Mouse (Mus musculus): ENCODE data around the gene Mobp.

Gene Mobp

DNA sequence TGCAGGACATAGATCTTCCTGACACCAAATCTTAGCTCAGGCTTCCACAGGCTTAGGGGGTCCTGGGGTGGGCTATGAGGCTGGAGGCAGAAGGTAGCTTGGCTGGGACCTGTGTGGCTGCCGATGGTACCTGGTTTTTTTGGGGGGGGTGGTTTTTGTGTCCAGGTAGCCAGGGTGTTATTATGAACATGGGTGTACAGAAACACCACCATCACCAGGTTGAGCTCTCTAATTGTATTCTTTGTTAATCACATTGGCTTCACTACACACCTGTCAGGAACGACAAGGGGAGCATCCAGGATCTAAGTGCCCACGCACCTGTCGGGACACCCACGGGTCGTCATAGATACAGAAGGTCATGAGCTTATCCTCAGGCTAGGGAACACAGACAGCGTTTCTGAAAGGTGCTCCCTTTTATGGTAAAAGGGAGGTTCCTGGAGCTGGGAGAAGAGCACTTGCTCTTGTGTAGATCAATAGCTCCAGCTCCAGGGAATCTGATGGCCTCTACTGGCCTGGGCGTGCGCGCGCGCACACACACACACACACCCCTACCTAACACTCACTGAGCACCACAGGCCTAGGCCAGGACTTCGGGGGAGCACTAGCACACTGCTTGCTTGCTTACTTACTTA is 14.9 kb upstream of the Mobp start:
- DNase-seq (ENCODE audit: extremely low read depth, low read depth) = no peak

DNA sequence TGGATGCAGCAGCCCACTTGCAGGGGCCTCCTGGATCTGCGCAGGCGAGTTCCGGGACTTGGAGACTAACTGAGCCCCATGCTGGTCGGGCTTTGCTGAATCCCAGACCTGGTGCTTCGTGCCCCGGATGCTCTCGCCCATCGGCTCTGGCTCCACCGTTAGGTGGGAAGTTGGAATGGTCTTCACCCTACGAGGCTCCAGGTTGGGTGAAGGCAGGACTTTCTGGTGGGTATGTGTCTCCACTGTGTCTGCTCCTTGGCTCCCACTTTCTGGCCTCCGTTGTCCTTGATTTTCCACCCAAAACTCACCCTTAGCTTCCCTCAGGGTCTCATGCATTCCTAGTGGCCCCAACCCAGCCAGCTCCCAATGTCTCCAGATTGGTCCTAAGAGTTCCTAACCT is 14.1 kb upstream of the Mobp start:
- no peak for DNase-seq (ENCODE audit: extremely low read depth, low read depth)

DNA sequence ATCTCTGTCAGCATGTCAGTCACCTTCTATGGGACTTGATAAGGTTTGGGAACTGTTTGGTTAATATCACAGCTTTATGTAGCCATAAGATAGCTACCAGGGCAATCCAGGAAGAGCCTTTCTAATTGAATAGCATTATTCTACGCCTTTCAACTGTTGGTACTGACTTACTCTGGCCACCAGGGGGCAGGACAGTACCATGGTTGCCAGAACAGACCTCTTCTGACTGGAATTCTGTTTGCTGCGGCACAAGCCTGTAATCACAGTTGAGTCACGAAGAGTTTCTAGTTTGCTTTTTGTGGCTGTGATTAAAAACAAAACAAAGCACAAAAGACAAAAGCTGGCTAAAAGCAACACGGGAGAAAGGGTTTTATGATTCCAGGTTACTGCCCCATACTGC is 8.9 kb upstream of the Mobp start:
- no peak for DNase-seq (ENCODE audit: extremely low read depth, low read depth)

DNA sequence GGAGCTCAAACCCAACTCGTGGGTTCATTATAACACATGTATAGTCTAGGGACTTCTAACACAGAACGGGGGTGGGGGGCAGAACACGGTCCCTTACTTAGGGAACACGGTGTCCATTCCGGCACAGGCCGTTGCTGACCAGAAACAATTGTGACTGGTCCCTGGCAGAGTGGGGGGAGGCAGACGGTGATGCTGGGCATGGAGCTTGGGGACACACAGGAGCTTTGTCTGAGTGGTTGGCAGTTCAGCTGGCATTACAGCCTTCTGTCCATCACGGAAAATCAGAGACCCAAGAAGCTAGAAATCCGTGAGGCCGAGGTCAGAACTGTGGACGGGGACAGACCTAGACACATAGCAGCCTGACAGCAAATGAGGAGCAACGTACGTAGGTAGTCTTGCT is 5.0 kb upstream of the Mobp start:
- DNase-seq (ENCODE audit: extremely low read depth, low read depth) = no peak

DNA sequence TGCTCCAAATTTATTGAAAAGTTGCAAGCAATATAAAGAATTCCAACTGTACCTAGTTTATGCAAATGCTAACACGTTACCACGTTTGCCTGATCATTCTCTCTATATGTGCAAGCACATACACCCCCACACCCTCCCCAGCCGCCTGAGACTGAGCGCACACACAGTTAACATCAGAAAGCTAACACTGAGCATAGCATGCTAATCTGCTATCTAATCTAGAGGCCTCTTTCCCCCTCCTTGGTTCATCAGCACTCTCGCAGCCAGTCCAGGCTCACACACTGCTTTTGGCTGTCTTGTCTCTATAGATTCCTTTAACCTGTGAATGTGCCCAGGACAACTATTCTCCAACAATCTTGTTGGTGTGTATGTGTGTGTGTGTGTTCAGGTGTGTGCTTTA is 1.6 kb downstream of the Mobp start:
- DNase-seq (ENCODE audit: extremely low read depth, low read depth) = no peak

DNA sequence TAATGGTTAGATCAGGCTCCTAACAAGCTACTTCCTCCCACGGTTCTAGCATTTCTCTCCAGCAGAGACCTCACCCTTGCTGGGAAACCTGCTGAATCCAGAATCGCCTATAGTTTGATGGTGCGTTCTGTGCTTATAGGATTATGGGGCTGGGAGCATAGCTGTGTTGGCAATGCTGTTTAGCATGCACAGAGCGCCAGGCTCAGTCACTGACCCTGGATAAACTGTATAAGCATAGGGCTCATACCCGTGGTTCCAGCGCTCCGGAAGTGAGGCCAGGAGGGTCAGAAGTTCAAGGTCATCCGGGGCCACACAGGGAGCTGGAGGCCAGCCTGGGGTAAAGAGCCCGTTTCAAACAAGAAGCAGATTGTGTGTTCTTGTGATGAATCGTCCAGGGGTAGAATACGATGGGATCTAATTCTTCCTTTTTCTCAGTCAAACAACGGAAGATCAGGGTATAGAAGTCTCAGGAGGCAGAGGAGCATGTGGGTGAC is 2.4 kb downstream of the Mobp start:
- DNase-seq (ENCODE audit: extremely low read depth, low read depth) = no peak

DNA sequence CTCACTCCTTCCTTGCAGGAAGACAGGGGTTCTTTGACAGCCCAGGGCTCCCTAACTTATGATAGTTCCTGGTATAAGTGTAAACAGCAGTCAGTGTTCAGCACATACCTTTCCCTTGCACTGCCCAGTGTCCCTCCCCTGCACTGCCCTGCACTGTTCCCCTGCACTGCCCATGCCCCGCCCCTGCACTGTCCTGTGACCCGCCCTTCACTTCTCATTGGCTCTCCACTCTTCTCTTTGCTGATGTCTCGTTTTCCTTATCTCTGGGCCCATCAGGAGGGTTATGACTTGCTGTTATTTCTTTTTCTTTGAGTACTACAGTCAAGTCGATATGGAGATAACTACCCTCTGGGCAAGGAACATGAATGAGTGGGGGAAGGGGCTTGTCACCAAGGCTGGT is 8.5 kb downstream of the Mobp start:
- no peak for DNase-seq (ENCODE audit: extremely low read depth, low read depth)

DNA sequence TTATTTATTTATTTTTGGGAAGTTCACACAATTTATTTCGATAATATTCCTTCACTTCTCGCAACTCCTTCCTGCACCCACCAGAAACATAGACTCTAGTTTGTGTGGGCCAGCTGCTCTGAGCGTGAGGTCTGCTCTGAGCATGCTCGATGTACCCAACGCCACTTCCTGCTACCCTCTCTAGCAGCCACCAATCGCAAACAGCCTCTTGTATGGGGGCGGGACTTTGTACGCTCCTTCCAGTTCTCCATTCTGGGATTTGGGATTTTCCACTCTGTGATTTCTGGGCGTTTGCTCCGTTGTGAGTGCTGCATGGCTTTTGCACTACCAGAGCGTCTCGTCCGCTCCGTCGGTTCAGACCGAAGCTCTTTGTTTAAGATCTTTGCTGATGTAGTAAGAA is 14.4 kb downstream of the Mobp start:
- no peak for DNase-seq (ENCODE audit: extremely low read depth, low read depth)

DNA sequence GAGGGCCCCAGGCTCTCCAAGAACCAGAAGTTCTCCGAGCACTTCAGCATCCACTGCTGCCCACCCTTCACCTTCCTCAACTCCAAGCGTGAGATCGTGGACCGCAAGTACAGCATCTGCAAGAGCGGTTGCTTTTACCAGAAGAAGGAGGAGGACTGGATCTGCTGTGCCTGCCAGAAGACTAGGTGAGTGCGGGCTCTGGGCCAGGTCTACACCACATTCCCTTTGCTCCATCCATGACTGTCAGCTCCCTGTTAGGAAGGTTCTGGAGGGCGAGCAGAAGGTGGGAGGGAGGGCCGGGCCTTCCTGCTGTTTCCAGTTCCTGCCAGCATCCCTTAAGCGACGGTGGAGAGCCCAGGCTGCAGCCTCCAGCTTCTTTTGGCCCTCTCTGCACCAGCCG is 18.3 kb downstream of the Mobp start:
- no peak for DNase-seq (ENCODE audit: extremely low read depth, low read depth)

DNA sequence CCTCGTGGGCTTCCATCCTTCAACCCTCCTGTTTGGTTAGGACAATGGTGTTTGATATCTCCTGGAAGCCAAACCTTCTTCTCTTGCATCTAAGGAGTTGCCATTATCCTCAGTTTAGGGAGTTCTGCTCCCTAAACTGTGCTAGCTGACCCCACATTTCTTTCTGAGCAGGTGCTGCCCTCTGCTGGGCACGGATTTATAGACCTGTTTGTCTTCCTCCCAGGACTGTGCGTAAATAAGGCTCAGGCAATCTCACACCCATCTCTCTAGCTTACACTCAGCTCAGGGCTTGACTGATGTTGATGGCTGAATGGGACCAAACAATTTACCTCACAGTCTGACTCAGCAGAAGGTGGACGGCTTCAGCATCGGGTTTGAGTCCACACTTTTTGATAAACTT is 21.8 kb downstream of the Mobp start:
- peak; percentile 16 for DNase-seq (ENCODE audit: extremely low read depth, low read depth)

DNA sequence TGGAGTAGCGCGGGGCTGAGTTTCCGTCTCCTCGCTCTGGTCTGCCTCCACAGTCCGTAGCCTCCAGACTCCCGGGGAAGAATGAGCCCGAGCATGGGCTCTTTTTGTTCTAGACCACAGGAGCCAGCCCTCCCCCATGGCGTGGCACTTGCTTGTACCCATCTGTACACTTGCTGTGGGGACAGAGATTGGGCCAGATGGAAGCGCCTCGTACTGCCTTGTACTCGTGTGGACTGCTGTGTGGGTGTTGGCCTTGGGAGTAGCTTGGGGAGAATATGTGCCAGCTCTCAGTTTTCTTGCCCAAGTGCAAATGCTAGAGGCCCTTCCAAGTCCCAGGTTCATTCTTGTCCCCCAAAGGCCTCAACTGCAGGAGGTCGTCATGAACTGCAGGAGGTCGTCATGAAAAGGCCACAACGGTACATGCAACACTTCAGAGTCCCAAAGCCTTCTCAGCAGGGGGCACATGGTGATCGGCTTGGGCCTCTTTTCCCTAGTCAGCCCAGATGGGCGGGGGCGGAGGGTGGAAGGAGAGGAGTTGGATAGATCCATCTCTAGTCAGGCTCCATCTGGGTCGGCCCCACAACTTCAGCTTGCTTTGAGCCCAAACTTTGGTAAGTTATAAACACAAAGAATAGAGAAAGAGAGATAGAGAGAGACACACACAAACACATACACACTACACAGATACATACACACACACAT is 25.1 kb downstream of the Mobp start:
- DNase-seq (ENCODE audit: extremely low read depth, low read depth) = no peak

DNA sequence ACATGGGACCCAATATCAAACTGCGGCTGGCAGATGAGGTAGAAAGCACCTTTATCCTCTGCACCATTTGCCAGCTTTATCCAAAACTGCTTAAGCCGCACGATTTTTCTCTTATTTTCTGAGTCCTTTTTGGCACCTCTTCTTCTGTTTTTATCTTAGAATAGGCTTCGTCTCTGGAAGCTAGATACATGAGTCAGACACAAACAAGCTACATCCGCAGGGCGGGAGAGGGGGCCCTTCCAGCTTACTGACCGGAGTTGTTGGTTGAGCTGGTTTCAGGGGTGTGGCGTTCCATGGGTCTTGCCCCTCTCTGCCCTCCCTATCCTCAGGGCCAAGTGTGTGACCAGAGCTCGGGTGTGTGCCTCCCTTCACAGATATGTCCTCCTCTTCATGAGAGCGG is 29.3 kb downstream of the Mobp start:
- DNase-seq (ENCODE audit: extremely low read depth, low read depth) = no peak

DNA sequence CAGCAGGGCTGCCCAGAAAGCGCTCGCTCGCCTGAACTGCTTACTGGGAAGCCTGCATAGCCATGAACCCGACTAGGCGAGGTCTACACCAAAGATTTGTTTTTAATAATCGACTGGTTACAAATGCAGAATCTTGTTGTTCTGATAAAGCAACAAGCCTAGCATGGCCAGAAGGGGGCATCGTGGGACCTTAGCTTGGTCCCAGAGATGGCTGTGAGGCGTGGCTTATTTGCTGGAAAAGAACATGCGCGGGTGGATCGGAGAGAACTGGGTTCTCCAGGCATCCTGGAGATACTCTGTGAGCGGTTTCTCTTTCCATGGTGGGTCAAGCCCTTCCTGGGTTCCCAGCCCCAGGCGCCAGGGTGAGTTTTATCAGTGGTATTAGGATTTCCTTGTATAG is 35.0 kb downstream of the Mobp start:
- peak; percentile 17 for DNase-seq (ENCODE audit: extremely low read depth, low read depth)

DNA sequence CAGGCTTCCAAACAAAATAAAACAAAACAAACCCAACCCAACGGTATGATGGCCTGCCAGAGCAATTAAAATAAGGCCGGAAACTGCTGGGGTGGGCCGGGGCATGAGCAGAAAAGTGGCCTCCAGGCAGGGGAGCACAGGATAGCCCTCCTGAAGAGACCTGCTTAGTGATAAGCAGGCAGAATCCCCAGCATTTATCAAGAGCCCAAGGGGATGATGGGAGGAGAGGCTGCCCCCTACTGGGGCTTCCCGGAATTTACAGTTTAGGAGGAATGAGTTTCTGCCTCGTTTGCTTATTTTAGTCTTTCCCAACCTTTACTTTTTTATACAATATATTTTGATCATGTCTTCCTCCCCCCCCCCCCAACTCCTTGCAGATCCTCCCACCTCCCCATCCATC is 37.3 kb downstream of the Mobp start:
- no peak for DNase-seq (ENCODE audit: extremely low read depth, low read depth)

DNA sequence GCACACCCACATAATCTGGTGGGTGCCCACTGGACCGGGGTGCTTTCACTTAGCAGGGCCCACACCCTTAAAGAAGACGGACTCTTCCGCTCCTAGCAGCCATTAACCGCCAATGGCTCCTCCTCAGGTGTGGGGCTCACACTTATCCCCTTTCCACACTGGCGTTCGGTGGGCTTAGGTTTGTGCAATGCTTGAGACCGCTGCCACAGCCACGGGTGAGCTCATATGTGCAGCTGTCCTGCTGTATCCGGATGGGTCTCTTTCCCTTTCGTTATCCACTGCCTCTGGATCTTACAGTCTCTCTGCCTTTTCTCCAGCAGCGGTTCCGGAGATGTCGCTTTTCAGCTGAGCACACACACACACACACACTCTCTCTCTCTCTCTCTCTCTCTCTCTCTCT is 41.4 kb downstream of the Mobp start:
- no peak for DNase-seq (ENCODE audit: extremely low read depth, low read depth)

DNA sequence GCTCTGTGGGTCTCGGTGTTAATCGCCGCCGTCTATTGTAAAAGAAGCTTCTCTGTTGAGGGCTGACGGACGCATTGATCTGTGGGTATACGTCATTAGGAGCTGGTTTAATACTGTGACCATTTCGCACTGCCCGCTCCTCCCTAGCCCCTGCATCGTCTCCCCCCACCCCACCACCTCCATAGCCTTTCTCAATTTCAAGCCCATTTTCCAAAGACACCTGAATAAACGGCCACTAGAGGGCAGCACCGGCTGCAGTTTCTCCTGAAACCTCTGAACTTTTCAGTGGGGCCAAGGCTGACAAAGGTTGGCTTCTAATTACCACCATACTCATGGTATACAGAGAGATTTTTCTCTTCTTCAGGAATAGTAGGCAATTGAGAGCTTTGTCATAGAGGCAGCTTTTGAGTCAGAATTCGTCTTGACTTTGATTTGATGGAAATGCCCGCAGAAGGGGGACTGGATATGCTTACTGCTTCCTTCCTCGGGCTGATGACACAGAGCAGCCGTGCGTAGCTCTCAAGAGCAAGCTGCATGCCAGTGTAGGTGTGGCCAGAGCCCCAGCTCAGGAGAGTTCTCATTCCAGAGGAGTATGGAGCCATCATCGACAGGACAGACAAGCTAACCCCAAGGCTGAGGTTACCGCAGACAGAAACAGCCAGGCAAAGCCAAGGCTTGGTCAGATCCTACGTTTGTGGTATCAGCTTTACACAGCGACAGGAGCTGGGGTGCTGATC is 42.0 kb downstream of the Mobp start:
- DNase-seq (ENCODE audit: extremely low read depth, low read depth) = peak; percentile 24

DNA sequence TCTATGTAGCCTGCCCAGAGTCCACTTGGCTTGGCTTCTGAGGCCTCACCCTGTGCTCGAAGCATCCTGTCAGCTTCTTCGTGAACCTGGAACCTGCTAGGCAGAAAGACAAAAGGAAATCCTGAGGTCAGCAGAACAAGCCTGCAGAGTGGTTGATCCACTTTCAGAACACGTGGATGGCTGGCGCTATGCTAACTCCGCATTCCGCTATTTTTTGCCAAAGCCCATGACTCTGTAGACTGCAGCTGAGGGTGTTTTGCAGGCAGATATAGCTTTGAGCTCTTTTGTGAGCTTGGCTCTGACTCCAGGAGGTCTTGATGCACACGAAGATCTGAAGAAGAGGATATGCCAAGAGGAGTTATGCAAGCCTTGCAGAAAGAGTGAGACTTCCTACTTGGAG is 43.2 kb downstream of the Mobp start:
- DNase-seq (ENCODE audit: extremely low read depth, low read depth) = no peak

DNA sequence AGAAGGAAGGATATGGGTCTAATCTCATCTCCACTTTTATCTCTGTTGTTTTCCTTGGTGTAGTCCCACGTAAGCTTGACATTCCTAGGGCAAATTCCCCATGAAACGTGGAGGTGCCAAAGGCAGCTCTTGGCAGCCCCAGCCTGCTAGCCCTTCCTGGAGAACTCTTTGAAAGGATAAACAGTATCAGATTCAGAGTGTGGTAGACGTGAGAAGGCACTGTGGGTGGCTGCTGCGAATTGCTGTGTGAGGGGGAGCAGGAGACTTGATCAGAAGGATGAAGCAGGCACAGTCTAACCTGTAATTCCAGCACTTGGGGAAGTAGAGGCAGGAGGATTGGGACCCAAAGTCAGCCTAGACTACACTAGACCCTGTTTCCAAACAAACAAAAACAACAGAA is 51.4 kb downstream of the Mobp start:
- no peak for DNase-seq (ENCODE audit: extremely low read depth, low read depth)

DNA sequence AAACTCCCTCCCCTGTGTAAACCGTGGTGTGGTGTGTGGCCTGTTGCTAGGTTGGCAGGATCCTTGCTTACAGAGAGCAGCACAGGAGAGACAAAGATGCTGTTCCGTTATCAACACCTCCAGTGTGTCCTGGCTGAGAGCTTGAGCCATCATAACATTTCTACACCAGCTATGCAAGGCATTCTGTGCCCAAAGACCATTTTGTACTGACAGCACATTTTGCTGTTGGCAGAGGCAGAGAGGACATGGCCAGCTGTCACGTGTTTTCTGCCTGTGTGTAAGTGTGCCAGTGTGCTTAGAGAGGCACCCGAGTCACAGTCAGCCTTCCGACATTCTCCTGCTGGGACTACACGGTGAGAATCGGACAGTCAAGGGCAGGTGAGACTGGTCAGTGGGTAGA is 52.2 kb downstream of the Mobp start:
- DNase-seq (ENCODE audit: extremely low read depth, low read depth) = no peak

DNA sequence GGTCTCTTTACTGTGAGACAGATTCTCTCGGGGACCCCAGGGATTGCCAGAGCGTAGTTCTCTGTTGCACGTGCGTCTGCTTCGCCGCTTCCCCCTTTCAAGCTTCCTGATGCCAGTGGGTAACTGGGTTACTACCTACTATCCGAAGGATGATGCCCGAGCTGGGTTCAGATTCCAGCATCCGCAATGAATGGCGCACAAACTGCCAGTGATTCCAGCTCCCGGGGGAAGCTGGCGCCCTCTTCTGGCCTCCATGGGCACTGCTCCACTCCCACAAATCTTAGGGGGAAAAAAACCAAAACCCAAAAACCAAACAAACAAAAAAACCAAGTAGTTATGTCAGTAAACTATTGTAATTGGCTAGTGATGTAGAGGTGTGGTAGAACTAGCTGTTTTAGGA is 53.2 kb downstream of the Mobp start:
- DNase-seq (ENCODE audit: extremely low read depth, low read depth) = no peak

DNA sequence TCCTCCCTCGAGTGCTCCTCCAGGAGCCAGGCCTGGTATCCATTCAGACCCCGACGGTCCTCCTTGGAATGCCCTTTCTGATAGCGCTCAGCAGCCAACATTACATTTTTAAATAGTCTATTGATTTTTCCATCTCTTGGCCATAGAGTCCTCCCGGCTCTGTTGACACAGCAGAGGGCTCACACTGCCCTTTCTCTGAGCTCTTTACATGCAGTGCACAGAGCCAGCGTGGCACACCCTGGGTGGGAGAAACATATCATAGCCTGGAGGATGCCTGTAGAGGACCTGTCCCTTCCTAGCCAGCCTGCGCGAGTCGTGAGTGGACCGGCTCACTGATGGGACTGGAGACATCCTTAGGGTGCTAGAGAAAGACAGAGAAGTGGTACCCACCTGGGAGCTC is 54.4 kb downstream of the Mobp start:
- DNase-seq (ENCODE audit: extremely low read depth, low read depth) = no peak

DNA sequence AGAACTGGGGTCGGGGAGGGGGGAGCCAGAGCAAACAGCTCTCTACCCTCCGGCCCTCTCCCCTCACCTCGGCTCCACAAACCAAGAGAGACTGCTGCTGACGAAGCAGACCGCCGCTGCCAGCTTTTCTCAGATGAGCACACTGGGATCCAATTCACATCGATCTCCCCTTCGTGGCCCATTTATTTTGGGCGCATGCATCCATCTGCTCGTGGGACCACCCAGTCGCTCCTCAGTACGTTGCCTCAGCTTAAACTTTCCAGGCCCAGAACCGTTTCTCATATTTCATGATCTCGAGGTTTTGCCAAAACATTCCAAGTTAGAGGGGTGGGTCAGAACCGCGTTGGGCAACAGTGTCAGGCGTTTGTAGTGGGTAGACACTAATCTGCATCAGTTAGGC is 57.4 kb downstream of the Mobp start:
- no peak for DNase-seq (ENCODE audit: extremely low read depth, low read depth)

DNA sequence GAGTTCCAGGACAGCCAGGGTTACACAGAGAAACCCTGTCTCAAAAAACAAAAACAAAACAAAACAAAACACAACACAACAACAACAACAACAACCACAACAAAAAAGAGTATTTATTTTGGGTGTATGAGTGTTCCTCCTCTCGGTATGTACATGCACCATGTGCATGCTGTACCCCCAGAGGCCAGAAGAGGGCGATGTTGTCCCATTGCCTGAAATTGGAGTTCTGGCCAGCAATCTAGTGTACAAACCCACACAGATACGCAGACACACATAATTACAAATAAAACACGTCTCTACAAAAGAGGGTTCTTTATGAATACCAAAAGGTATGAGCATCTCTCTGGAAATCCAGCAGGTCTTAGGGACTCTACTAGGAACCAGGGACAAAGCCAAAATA is 60.6 kb downstream of the Mobp start:
- DNase-seq (ENCODE audit: extremely low read depth, low read depth) = no peak
